ENCODE assay signal across 8 mouse cellular contexts in genomic region chr12:100268011-100268410, GRCm38 (mm10).
DNase-seq lines count a peak whose midpoint lies in the region; ATAC-seq and TF ChIP-seq lines count a peak whose summit lies in the region.

No protein-coding gene starts in this region.

- DNase-seq in forebrain, embryonic 11.5 days (ENCODE audit: low spot score), result peak; percentile 79
- no peak for DNase-seq in forebrain, postnatal 0 days
- peak; percentile 92 for DNase-seq in midbrain, embryonic 11.5 days (ENCODE audit: low spot score, missing footprints)
- DNase-seq in c-Kit-positive CD71-positive TER-119-positive erythroid progenitor cells, embryonic 14.5 days (ENCODE audit: low spot score), result peak; percentile 45
- peak; percentile 73 for DNase-seq in kidney, postnatal 14 days
- peak; percentile 28 to 41 for DNase-seq in spleen, postnatal 36 days (ENCODE audit: low spot score in 2 of 2)
- no peak for DNase-seq in left cerebral cortex, adult 9 months (ENCODE audit: low spot score in 2 of 2)

- H3K9ac ChIP-seq in forebrain, embryonic 11.5 days (ENCODE audit: low read length), result no peak overlapping the region
- no peak overlapping the region for H3K9ac ChIP-seq in forebrain, postnatal 0 days
- no peak overlapping the region for H3K9ac ChIP-seq in midbrain, embryonic 11.5 days (ENCODE audit: low read length)
- no peak overlapping the region for H3K9ac ChIP-seq in midbrain, embryonic 15.5 days

- H3K36me3 ChIP-seq in forebrain, embryonic 11.5 days (ENCODE audit: control insufficient read depth, insufficient read depth, low read length), result no peaks in the 10 kb centered on the region
- no peaks in the 10 kb centered on the region for H3K36me3 ChIP-seq in forebrain, postnatal 0 days (ENCODE audit: insufficient read depth)
- H3K36me3 ChIP-seq in midbrain, embryonic 11.5 days (ENCODE audit: control insufficient read depth, insufficient read depth, low read length), result no peaks in the 10 kb centered on the region
- H3K36me3 ChIP-seq in midbrain, embryonic 15.5 days (replicated peaks), result no peaks in the 10 kb centered on the region

- H3K27ac ChIP-seq in forebrain, embryonic 11.5 days (ENCODE audit: low read depth, low read length), result no peak overlapping the region
- no peak overlapping the region for H3K27ac ChIP-seq in forebrain, postnatal 0 days (ENCODE audit: low read depth, low read length)
- no peak overlapping the region for H3K27ac ChIP-seq in midbrain, embryonic 11.5 days (ENCODE audit: low read depth, low read length)
- H3K27ac ChIP-seq in midbrain, embryonic 15.5 days, result no peak overlapping the region

- no peak overlapping the region for H3K4me3 ChIP-seq in forebrain, embryonic 11.5 days (ENCODE audit: low read depth, low read length)
- no peak overlapping the region for H3K4me3 ChIP-seq in forebrain, postnatal 0 days (ENCODE audit: low read depth, low read length)
- H3K4me3 ChIP-seq in midbrain, embryonic 11.5 days (ENCODE audit: low read depth, low read length), result no peak overlapping the region
- no peak overlapping the region for H3K4me3 ChIP-seq in midbrain, embryonic 15.5 days

- WGBS in forebrain, embryonic 11.5 days, result 21% methylated on average over 6 of the region's 6 CpGs
- WGBS in forebrain, postnatal 0 days, result 20% methylated on average over 6 of the region's 6 CpGs
- WGBS in midbrain, embryonic 11.5 days, result 15% methylated on average over 6 of the region's 6 CpGs
- WGBS in midbrain, embryonic 15.5 days, result 25% methylated on average over 6 of the region's 6 CpGs

- no peak for ATAC-seq in forebrain, embryonic 11.5 days (replicated peaks; ENCODE audit: low FRiP score)
- no peak for ATAC-seq in forebrain, postnatal 0 days
- ATAC-seq in midbrain, embryonic 11.5 days (ENCODE audit: low FRiP score), result no peak
- no peak for ATAC-seq in midbrain, embryonic 15.5 days (replicated peaks)

- no peak overlapping the region for H3K4me2 ChIP-seq in forebrain, embryonic 11.5 days (ENCODE audit: low read depth, low read length, severe bottlenecking)
- no peak overlapping the region for H3K4me2 ChIP-seq in forebrain, postnatal 0 days (ENCODE audit: low read depth)
- no peak overlapping the region for H3K4me2 ChIP-seq in midbrain, embryonic 11.5 days
- H3K4me2 ChIP-seq in midbrain, embryonic 15.5 days, result no peak overlapping the region

- no peak for TF ChIP-seq CTCF in forebrain, postnatal 0 days (IDR thresholded peaks at IDR 0.05; ENCODE audit: low read depth)

- 0 out of 2 replicates have a peak, but pooled peaks cover 2% of the 10 kb centered on the region for H3K4me1 ChIP-seq in forebrain, embryonic 11.5 days (replicated peaks; ENCODE audit: control insufficient read depth, insufficient read depth, low read length)
- H3K4me1 ChIP-seq in forebrain, postnatal 0 days (ENCODE audit: insufficient read depth), result peaks cover 24% of the 10 kb centered on the region
- peaks cover 6% of the 10 kb centered on the region for H3K4me1 ChIP-seq in midbrain, embryonic 11.5 days (ENCODE audit: control insufficient read depth, insufficient read depth, low read length)
- peaks cover 20% of the 10 kb centered on the region for H3K4me1 ChIP-seq in midbrain, embryonic 15.5 days

- no peaks in the 10 kb centered on the region for H3K9me3 ChIP-seq in forebrain, embryonic 11.5 days (ENCODE audit: control insufficient read depth, low read length)
- H3K9me3 ChIP-seq in forebrain, postnatal 0 days (ENCODE audit: low read length), result no peaks in the 10 kb centered on the region
- no peaks in the 10 kb centered on the region for H3K9me3 ChIP-seq in midbrain, embryonic 11.5 days (ENCODE audit: control insufficient read depth, low read length)
- no peaks in the 10 kb centered on the region for H3K9me3 ChIP-seq in midbrain, embryonic 15.5 days

- H3K27me3 ChIP-seq in forebrain, embryonic 11.5 days (ENCODE audit: control insufficient read depth, insufficient read depth, low read length), result no peaks in the 10 kb centered on the region
- no peaks in the 10 kb centered on the region for H3K27me3 ChIP-seq in forebrain, postnatal 0 days (ENCODE audit: insufficient read depth, low read length)
- no peaks in the 10 kb centered on the region for H3K27me3 ChIP-seq in midbrain, embryonic 11.5 days (ENCODE audit: control insufficient read depth, insufficient read depth, low read length)
- no peaks in the 10 kb centered on the region for H3K27me3 ChIP-seq in midbrain, embryonic 15.5 days (replicated peaks)

Comparison
In these comparisons a context has a peak if more than half of its experiments do, and no peak if none do; other contexts are left out.
1. DNase-seq: peak in forebrain, embryonic 11.5 days (single experiment), midbrain, embryonic 11.5 days (single experiment), c-Kit-positive CD71-positive TER-119-positive erythroid progenitor cells, embryonic 14.5 days (single experiment), kidney, postnatal 14 days (single experiment) and spleen, postnatal 36 days (2 of 2); none in forebrain, postnatal 0 days (single experiment) and left cerebral cortex, adult 9 months (0 of 2).